Mouse (Mus musculus): Measurements from ENCODE around the gene Tomm20.

GRCm38 (mm10) chr8:126929607-126930161 lies 16.0 kb downstream of the Tomm20 start:
- TF ChIP-seq POLR2A (IDR thresholded peaks at IDR 0.05; ENCODE audit: insufficient read depth, low read length) (no peak), CTCF (IDR thresholded peaks at IDR 0.05; ENCODE audit: low read depth, low read length) (no peak), EP300 (IDR thresholded peaks at IDR 0.05; ENCODE audit: insufficient read depth, low read depth, low read length) (no peak)

Measured in ES-Bruce4 (cell line).